Mouse (Mus musculus): ENCODE data around the gene Paf1.

Paf1 gene

GRCm38 (mm10) chr7:28392429-28393271 lies at the start of gene Paf1, which contains the start of gene Med29:
Gene Paf1 (plus strand): TSS chr7:28392951.
Gene Med29 (minus strand): TSS chr7:28392708.
- peak; percentile 99 for DNase-seq

GRCm38 (mm10) chr7:28344637-28345036 lies 48.1 kb upstream of the Paf1 start:
- DNase-seq: peak; percentile 77

GRCm38 (mm10) chr7:28347746-28348145 lies 45.0 kb upstream of the Paf1 start:
- DNase-seq: no peak

GRCm38 (mm10) chr7:28348601-28349000 lies 44.1 kb upstream of the Paf1 start:
- DNase-seq: no peak

GRCm38 (mm10) chr7:28350155-28350883 lies 42.4 kb upstream of the Paf1 start, which contains the start of gene Rps16:
Gene Rps16 (plus strand): TSS chr7:28350652.
- peak; percentile 96 for DNase-seq

- DNase-seq: no peak
Observed at GRCm38 (mm10) chr7:28351676-28352191, 41.0 kb upstream of the Paf1 start.

GRCm38 (mm10) chr7:28353267-28353666 lies 39.5 kb upstream of the Paf1 start:
- no peak for DNase-seq

- DNase-seq: no peak
Observed at GRCm38 (mm10) chr7:28354113-28354581, 38.6 kb upstream of the Paf1 start.

- DNase-seq: no peak
Observed at GRCm38 (mm10) chr7:28354596-28354995, 38.2 kb upstream of the Paf1 start.

- no peak for DNase-seq
Observed at GRCm38 (mm10) chr7:28355221-28355620, 37.5 kb upstream of the Paf1 start.

GRCm38 (mm10) chr7:28356981-28357380 lies 35.8 kb upstream of the Paf1 start:
- DNase-seq: no peak

GRCm38 (mm10) chr7:28357984-28358383 lies 34.8 kb upstream of the Paf1 start:
- DNase-seq: no peak

- no peak for DNase-seq
Observed at GRCm38 (mm10) chr7:28358431-28358830, 34.3 kb upstream of the Paf1 start.

- no peak for DNase-seq
Observed at GRCm38 (mm10) chr7:28359854-28360253, 32.9 kb upstream of the Paf1 start.

GRCm38 (mm10) chr7:28360291-28360690 lies 32.5 kb upstream of the Paf1 start:
- DNase-seq: no peak

GRCm38 (mm10) chr7:28361647-28362341 lies 31.0 kb upstream of the Paf1 start:
- no peak for DNase-seq

- no peak for DNase-seq
Observed at GRCm38 (mm10) chr7:28362441-28363060, 30.2 kb upstream of the Paf1 start.

GRCm38 (mm10) chr7:28367663-28368275 lies 25.0 kb upstream of the Paf1 start:
- DNase-seq: no peak

- no peak for DNase-seq
Observed at GRCm38 (mm10) chr7:28368276-28368920, 24.4 kb upstream of the Paf1 start.

- DNase-seq: no peak
Observed at GRCm38 (mm10) chr7:28370051-28370450, 22.7 kb upstream of the Paf1 start.

- DNase-seq: no peak
Observed at GRCm38 (mm10) chr7:28370977-28371513, 21.7 kb upstream of the Paf1 start.

All from cerebellum, adult 9-10 months (tissue).